Mouse (Mus musculus) heart, adult 2 months (tissue): ENCODE results near the gene Stk11. TPM values are rescaled to one million over a fixed set of nuclear protein-coding genes. Genes with fewer than 3 reads are reported as not detected.

Experiments
- DNase-seq, 2 experiments: peaks; one replicate each; pipeline ENCODE4 v3.0.0; 2021
- H3K27ac ChIP-seq: fragments of 200-600 bp; 2 replicates; pipeline ENCODE4 v1.8.1; 2022
- H3K27me3 ChIP-seq: fragments of 200-500 bp; 2 replicates; pipeline ENCODE4 v1.6.1; 2012; ENCODE audit warnings: mild to moderate bottlenecking, low read length, inconsistent platforms, mixed read lengths; ENCODE audit not compliant: control insufficient read depth, insufficient read depth
- H3K36me3 ChIP-seq: fragments of 200-500 bp; 2 replicates; pipeline ENCODE4 v1.6.1; 2012; ENCODE audit warnings: low read length, inconsistent platforms; ENCODE audit not compliant: control insufficient read depth, insufficient read depth
- H3K4me1 ChIP-seq: fragments of 200-500 bp; 2 replicates; pipeline ENCODE4 v1.6.1; 2011; ENCODE audit warnings: low read length; ENCODE audit not compliant: control insufficient read depth, insufficient read depth
- H3K4me3 ChIP-seq: fragments of 200-600 bp; 2 replicates; pipeline ENCODE4 v1.8.1; 2022
- H3K79me2 ChIP-seq: fragments of 200-500 bp; replicated peaks from 2 replicates; pipeline ENCODE4 v1.6.1; 2012; ENCODE audit warnings: mild to moderate bottlenecking, inconsistent platforms, low read length, moderate library complexity, mixed read lengths; ENCODE audit not compliant: control insufficient read depth, insufficient read depth
- H3K9ac ChIP-seq: fragments of 200-500 bp; 2 replicates; pipeline ENCODE4 v1.6.1; 2012; ENCODE audit warnings: low read depth, mild to moderate bottlenecking, control low read depth, inconsistent platforms, low read length, mixed read lengths
- CTCF ChIP-seq: fragments of 200-600 bp; IDR thresholded peaks from 2 replicates; pipeline ENCODE4 v1.8.1; 2022; ENCODE audit warnings: antibody characterized with exemption, mild to moderate bottlenecking, moderate library complexity
- EP300 ChIP-seq: fragments of 200-500 bp; IDR thresholded peaks from 2 replicates; pipeline ENCODE4 v1.6.1; 2011; ENCODE audit warnings: low read depth, low read length, control low read depth; ENCODE audit not compliant: insufficient read depth
- POLR2A ChIP-seq: fragments of 200-500 bp; IDR thresholded peaks from 2 replicates; pipeline ENCODE4 v1.6.1; 2011; ENCODE audit warnings: mild to moderate bottlenecking, low read depth, low read length, control low read depth; ENCODE audit not compliant: insufficient read depth
- WGBS: fragments of 180-500 bp; shearing (Covaris S2); methylation state at CpG from one replicate; pipeline ENCODE4 v1.1.7; 2018; 5-methylcytosine and 5-hydroxymethylcytosine counted together
- intact Hi-C: fragments of 180-260 bp; cut with DNase I; formaldehyde crosslinking; loops from one replicate; pipeline ENCODE4 v1.15.1; 2025
- polyA plus RNA-seq: library from polyadenylated mRNA; depleted of rRNA; stranded (reverse); fragments of >200 nt; gene quantifications from 2 replicates; pipeline ENCODE4 v1.2.3, GENCODE M21; 2012
- total RNA-seq, 2 experiments: library from RNA; stranded (reverse); gene quantifications; 2 replicates each; pipeline ENCODE4 v1.2.3; 2021

Gene Stk11
- total and polyA plus RNA-seq, 3 experiments = 127 to 161 (median 140) TPM

GRCm38 (mm10) chr10:80116927-80117691 lies 1.5 kb downstream of the Stk11 start:
- peak overlapping the region; percentile 94 for H3K4me3 ChIP-seq
- intact Hi-C loops = loop anchor here (2.0 kb wide), 1 partner anchor 24 kb away; the partner anchor contains the start of gene Cbarp
- peak; percentile 79 to 84 for DNase-seq
- H3K9ac ChIP-seq = peak overlapping the region; percentile 90
- TF ChIP-seq CTCF (peak; percentile 33; the same call in 1 of the 2 replicates), EP300 (peak; percentile 33; the same call in 1 of the 2 replicates), POLR2A (peak; percentile 66)
- H3K36me3 ChIP-seq = peaks cover 7% of the 10 kb centered on the region; the same call in 1 of the 2 replicates
- H3K79me2 ChIP-seq = peaks cover 12% of the 10 kb centered on the region
- H3K27me3 ChIP-seq = no peaks in the 10 kb centered on the region
- 1% methylated on average over 30 of the region's 30 CpGs for WGBS
- peaks cover 21% of the 10 kb centered on the region for H3K4me1 ChIP-seq
- H3K27ac ChIP-seq = peak overlapping the region; percentile 95

- peak overlapping the region; percentile 82 for H3K27ac ChIP-seq
- H3K9ac ChIP-seq = peak overlapping the region; percentile 90
- H3K27me3 ChIP-seq = no peaks in the 10 kb centered on the region
- intact Hi-C loops = loop anchor here (1.0 to 2.0 kb wide), 2 partner anchors 16 to 23 kb away; partner anchors contain the start of gene Cbarp
- H3K36me3 ChIP-seq = peaks cover 7% of the 10 kb centered on the region; the same call in 1 of the 2 replicates
- peak overlapping the region; percentile 94 for H3K4me3 ChIP-seq
- H3K4me1 ChIP-seq = peaks cover 21% of the 10 kb centered on the region
- peaks cover 12% of the 10 kb centered on the region for H3K79me2 ChIP-seq
- 16% methylated on average over 1 of the region's 1 CpGs for WGBS
- no peak for DNase-seq
- no peak for TF ChIP-seq CTCF
These were observed 2.1 kb downstream of the Stk11 start for GRCm38 (mm10) chr10:80117736-80118135.

- H3K4me3 ChIP-seq = no peak overlapping the region
- DNase-seq = no peak
- H3K36me3 ChIP-seq = peaks cover 7% of the 10 kb centered on the region; the same call in 1 of the 2 replicates
- peaks cover 12% of the 10 kb centered on the region for H3K79me2 ChIP-seq
- 53% methylated on average over 6 of the region's 6 CpGs for WGBS
- no peaks in the 10 kb centered on the region for H3K27me3 ChIP-seq
- H3K9ac ChIP-seq = peak overlapping the region; percentile 16; the same call in 1 of the 2 replicates
- TF ChIP-seq CTCF (no peak), POLR2A (no peak), EP300 (no peak)
- H3K4me1 ChIP-seq = peaks cover 21% of the 10 kb centered on the region
- intact Hi-C loops = loop anchor here (1.0 kb wide), 1 partner anchor 15 kb away; no protein-coding TSS in a partner anchor
- peak overlapping the region; percentile 27; the same call in 1 of the 2 replicates for H3K27ac ChIP-seq
These were observed 2.9 kb downstream of the Stk11 start for GRCm38 (mm10) chr10:80118552-80118951.

GRCm38 (mm10) chr10:80120146-80120545 lies 4.5 kb downstream of the Stk11 start:
- TF ChIP-seq POLR2A = no peak
- TF ChIP-seq CTCF = no peak
- no peak for TF ChIP-seq EP300
- Histone ChIP-seq H3K9ac (no peak overlapping the region), H3K27ac (no peak overlapping the region), H3K79me2 (peaks cover 15% of the 10 kb centered on the region), H3K4me3 (no peak overlapping the region), H3K36me3 (peaks cover 7% of the 10 kb centered on the region; the same call in 1 of the 2 replicates), H3K4me1 (peaks cover 19% of the 10 kb centered on the region), H3K27me3 (no peaks in the 10 kb centered on the region)
- DNase-seq = no peak
- 47% methylated on average over 2 of the region's 2 CpGs for WGBS
- intact Hi-C loops = no loop called here

GRCm38 (mm10) chr10:80121639-80122038 lies 6.0 kb downstream of the Stk11 start:
- H3K4me1 ChIP-seq = peaks cover 19% of the 10 kb centered on the region
- no peaks in the 10 kb centered on the region for H3K27me3 ChIP-seq
- WGBS = 56% methylated on average over 2 of the region's 2 CpGs
- DNase-seq = no peak
- peaks cover 15% of the 10 kb centered on the region for H3K79me2 ChIP-seq
- no peak overlapping the region for H3K4me3 ChIP-seq
- intact Hi-C loops = no loop called here
- H3K27ac ChIP-seq = no peak overlapping the region
- H3K36me3 ChIP-seq = peaks cover 7% of the 10 kb centered on the region; the same call in 1 of the 2 replicates
- no peak for TF ChIP-seq EP300
- H3K9ac ChIP-seq = no peak overlapping the region

GRCm38 (mm10) chr10:80123932-80124562 lies 8.4 kb downstream of the Stk11 start:
- intact Hi-C loops = no loop called here
- WGBS = 82% methylated on average over 9 of the region's 9 CpGs
- DNase-seq = no peak

More at GRCm38 (mm10) chr10:80123932-80124562, 8.4 kb downstream of the Stk11 start:
- Histone ChIP-seq H3K9ac (no peak overlapping the region), H3K36me3 (peaks cover under 1% of the 10 kb centered on the region; the same call in 1 of the 2 replicates), H3K4me1 (peaks cover 6% of the 10 kb centered on the region; the same call in 1 of the 2 replicates), H3K79me2 (peaks cover 10% of the 10 kb centered on the region), H3K27ac (no peak overlapping the region), H3K4me3 (no peak overlapping the region), H3K27me3 (no peaks in the 10 kb centered on the region)
- no peak for TF ChIP-seq EP300
- TF ChIP-seq CTCF = no peak
- TF ChIP-seq POLR2A = no peak
